Mouse (Mus musculus): ENCODE measurements around the gene Chd2. TPM values are rescaled to one million over a fixed set of nuclear protein-coding genes. Genes with fewer than 3 reads are reported as not detected.

The Chd2 gene
- polyA plus RNA-seq, 1 experiment from 2014 or later = 41.6 TPM

- Histone ChIP-seq H3K9ac (ENCODE audit: low read depth, low read length) (peak overlapping the region; percentile 75), H3K9me3 (replicated peaks; ENCODE audit: low read length) (no peaks in the 10 kb centered on the region), H3K36me3 (ENCODE audit: insufficient read depth, low read length) (no peaks in the 10 kb centered on the region), H3K27ac (peak overlapping the region; percentile 87), H3K4me3 (replicated peaks; ENCODE audit: low read depth, low read length) (peak overlapping the region; percentile 67), H3K4me1 (replicated peaks; ENCODE audit: insufficient read depth, low read length) (peaks cover 19% of the 10 kb centered on the region; the same call in 1 of the 2 replicates), H3K4me2 (ENCODE audit: low read length) (peak overlapping the region; percentile 83), H3K27me3 (ENCODE audit: insufficient read depth, low read length) (no peaks in the 10 kb centered on the region)
- TF ChIP-seq CTCF (IDR thresholded peaks at IDR 0.05; ENCODE audit: low read depth) = no peak
- WGBS = 3% methylated on average over 9 of the region's 9 CpGs
- ATAC-seq (replicated peaks; ENCODE audit: low FRiP score, low read depth) (no peak), DNase-seq (ENCODE audit: low spot score) (peak; percentile 58)
These were observed 149.3 kb downstream of the Chd2 start for GRCm38 (mm10) chr7:73392359-73392758.

GRCm38 (mm10) chr7:73391518-73392321 lies 149.9 kb downstream of the Chd2 start:
- no peak for TF ChIP-seq CTCF (IDR thresholded peaks at IDR 0.05; ENCODE audit: low read depth)
- Histone ChIP-seq H3K9me3 (replicated peaks; ENCODE audit: low read length) (no peaks in the 10 kb centered on the region), H3K27me3 (ENCODE audit: insufficient read depth, low read length) (no peaks in the 10 kb centered on the region), H3K4me3 (replicated peaks; ENCODE audit: low read depth, low read length) (peak overlapping the region; percentile 67), H3K36me3 (ENCODE audit: insufficient read depth, low read length) (no peaks in the 10 kb centered on the region), H3K4me1 (replicated peaks; ENCODE audit: insufficient read depth, low read length) (peaks cover 19% of the 10 kb centered on the region; the same call in 1 of the 2 replicates), H3K4me2 (ENCODE audit: low read length) (peak overlapping the region; percentile 83), H3K27ac (peak overlapping the region; percentile 87), H3K9ac (ENCODE audit: low read depth, low read length) (peak overlapping the region; percentile 75)
- WGBS = under 1% methylated on average over 39 of the region's 39 CpGs
- peak; percentile 21; the same call in 1 of the 2 replicates for ATAC-seq (replicated peaks; ENCODE audit: low FRiP score, low read depth)
- peak; percentile 88 for DNase-seq (ENCODE audit: low spot score)

- peak overlapping the region; percentile 87 for H3K27ac ChIP-seq
These were observed 150.6 kb downstream of the Chd2 start for GRCm38 (mm10) chr7:73391002-73391517.

GRCm38 (mm10) chr7:73390426-73391001 lies 151.1 kb downstream of the Chd2 start:
- DNase-seq (ENCODE audit: low spot score) (peak; percentile 46), ATAC-seq (replicated peaks; ENCODE audit: low FRiP score, low read depth) (peak; percentile 18; the same call in 1 of the 2 replicates)
- WGBS = 5% methylated on average over 18 of the region's 18 CpGs
- Histone ChIP-seq H3K4me3 (replicated peaks; ENCODE audit: low read depth, low read length) (peak overlapping the region; percentile 67), H3K4me1 (replicated peaks; ENCODE audit: insufficient read depth, low read length) (peaks cover 19% of the 10 kb centered on the region; the same call in 1 of the 2 replicates), H3K27ac (peak overlapping the region; percentile 61), H3K4me2 (ENCODE audit: low read length) (peak overlapping the region; percentile 83), H3K9me3 (replicated peaks; ENCODE audit: low read length) (no peaks in the 10 kb centered on the region), H3K9ac (ENCODE audit: low read depth, low read length) (peak overlapping the region; percentile 36; the same call in 1 of the 2 replicates), H3K36me3 (ENCODE audit: insufficient read depth, low read length) (no peaks in the 10 kb centered on the region), H3K27me3 (ENCODE audit: insufficient read depth, low read length) (no peaks in the 10 kb centered on the region)
- TF ChIP-seq CTCF (IDR thresholded peaks at IDR 0.05; ENCODE audit: low read depth) = no peak

More at GRCm38 (mm10) chr7:73391002-73391517, 150.6 kb downstream of the Chd2 start:
- DNase-seq (ENCODE audit: low spot score) = peak; percentile 94
- peak; percentile 80 for ATAC-seq (replicated peaks; ENCODE audit: low FRiP score, low read depth)
- Histone ChIP-seq H3K4me1 (replicated peaks; ENCODE audit: insufficient read depth, low read length) (peaks cover 19% of the 10 kb centered on the region; the same call in 1 of the 2 replicates), H3K4me2 (ENCODE audit: low read length) (peak overlapping the region; percentile 83), H3K27me3 (ENCODE audit: insufficient read depth, low read length) (no peaks in the 10 kb centered on the region), H3K36me3 (ENCODE audit: insufficient read depth, low read length) (no peaks in the 10 kb centered on the region), H3K9me3 (replicated peaks; ENCODE audit: low read length) (no peaks in the 10 kb centered on the region), H3K4me3 (replicated peaks; ENCODE audit: low read depth, low read length) (peak overlapping the region; percentile 67), H3K9ac (ENCODE audit: low read depth, low read length) (peak overlapping the region; percentile 75)
- 0% methylated on average over 18 of the region's 42 CpGs for WGBS
- TF ChIP-seq CTCF (IDR thresholded peaks at IDR 0.05; ENCODE audit: low read depth) = no peak

- Histone ChIP-seq H3K27ac (peak overlapping the region; percentile 61), H3K9ac (ENCODE audit: low read depth, low read length) (peak overlapping the region; percentile 36), H3K9me3 (replicated peaks; ENCODE audit: low read length) (no peaks in the 10 kb centered on the region), H3K27me3 (ENCODE audit: insufficient read depth, low read length) (no peaks in the 10 kb centered on the region), H3K4me3 (replicated peaks; ENCODE audit: low read depth, low read length) (peak overlapping the region; percentile 67; the same call in 1 of the 2 replicates), H3K4me1 (replicated peaks; ENCODE audit: insufficient read depth, low read length) (peaks cover 19% of the 10 kb centered on the region; the same call in 1 of the 2 replicates), H3K4me2 (ENCODE audit: low read length) (peak overlapping the region; percentile 83), H3K36me3 (ENCODE audit: insufficient read depth, low read length) (no peaks in the 10 kb centered on the region)
- DNase-seq (ENCODE audit: low spot score) (peak; percentile 46), ATAC-seq (replicated peaks; ENCODE audit: low FRiP score, low read depth) (no peak)
- TF ChIP-seq CTCF (IDR thresholded peaks at IDR 0.05; ENCODE audit: low read depth) = no peak
- WGBS = 5% methylated on average over 15 of the region's 15 CpGs
These were observed 151.7 kb downstream of the Chd2 start for GRCm38 (mm10) chr7:73389871-73390294.

GRCm38 (mm10) chr7:73389419-73389818 lies 152.2 kb downstream of the Chd2 start:
- Histone ChIP-seq H3K4me3 (replicated peaks; ENCODE audit: low read depth, low read length) (no peak overlapping the region), H3K27ac (0 out of 2 replicates have a peak overlapping the region, but pooled peaks have one; percentile 14), H3K4me1 (replicated peaks; ENCODE audit: insufficient read depth, low read length) (peaks cover 19% of the 10 kb centered on the region; the same call in 1 of the 2 replicates), H3K4me2 (ENCODE audit: low read length) (peak overlapping the region; percentile 83; the same call in 1 of the 2 replicates), H3K36me3 (ENCODE audit: insufficient read depth, low read length) (no peaks in the 10 kb centered on the region), H3K27me3 (ENCODE audit: insufficient read depth, low read length) (no peaks in the 10 kb centered on the region), H3K9ac (ENCODE audit: low read depth, low read length) (peak overlapping the region; percentile 36; the same call in 1 of the 2 replicates), H3K9me3 (replicated peaks; ENCODE audit: low read length) (no peaks in the 10 kb centered on the region)
- DNase-seq (ENCODE audit: low spot score) = no peak
- 14% methylated on average over 9 of the region's 9 CpGs for WGBS
- ATAC-seq (replicated peaks; ENCODE audit: low FRiP score, low read depth) = no peak
- TF ChIP-seq CTCF (IDR thresholded peaks at IDR 0.05; ENCODE audit: low read depth) = no peak

All from kidney, postnatal 0 days (tissue).